In the genomic region with DNA sequence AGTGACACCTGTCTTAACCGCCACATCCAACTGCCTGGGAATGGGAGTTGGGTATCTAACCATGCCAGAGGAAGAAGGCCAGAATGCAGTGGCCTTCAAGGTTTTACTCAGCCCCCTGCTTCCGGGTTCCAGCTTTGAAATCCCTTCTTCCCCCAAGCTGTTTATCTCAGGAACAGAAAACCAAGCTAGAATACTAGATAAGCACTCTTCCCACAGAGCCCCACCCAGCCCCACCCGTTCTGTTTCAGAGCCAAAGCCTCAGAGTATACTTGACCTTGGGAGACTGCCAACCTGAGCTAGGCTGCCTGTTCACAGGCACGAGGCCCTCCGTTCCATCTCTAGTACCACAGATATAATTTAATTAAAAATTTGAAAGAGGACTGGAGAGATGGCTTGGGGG, we compare ENCODE assay signal across 16 mouse cellular contexts. TPM values are rescaled to one million over a fixed set of nuclear protein-coding genes. Genes with fewer than 3 reads are reported as not detected.
A peak's percentile ranks its signal among the peaks of the same experiment; 100 is the strongest.
DNase-seq lines count a peak whose midpoint lies in the region; ATAC-seq and TF ChIP-seq lines count a peak whose summit lies in the region.
"Had no signal": no experiment of that assay in that cellular context is flagged by ENCODE, and none has a peak within 500 bp of the region (broad histone marks: within the 10 kb centered on the region; RNA-seq: fewer than 3 reads in every experiment).

No protein-coding gene starts in this region.

- no peak overlapping the region for H3K4me2 ChIP-seq in forebrain, embryonic 12.5 days
- H3K4me2 ChIP-seq: limb, embryonic 12.5 days had no signal

- H3K27me3 ChIP-seq in MEL (ENCODE audit: control insufficient read depth in 1 of 2, insufficient read depth in 2 of 2, low read length in 2 of 2): no peaks in the 10 kb centered on the region
- no peaks in the 10 kb centered on the region for H3K27me3 ChIP-seq in forebrain, embryonic 12.5 days
- H3K27me3 ChIP-seq: limb, embryonic 12.5 days had no signal

- H3K27ac ChIP-seq in MEL (ENCODE audit: control insufficient read depth, low read depth, low read length): peak overlapping the region; percentile 14; the same call in 1 of the 2 replicates
- no peak overlapping the region for H3K27ac ChIP-seq in forebrain, embryonic 12.5 days
- H3K27ac ChIP-seq: heart, adult 2 months; limb, embryonic 12.5 days had no signal

- H3K9me3 ChIP-seq in MEL (replicated peaks; ENCODE audit: insufficient read depth, low read length): no peaks in the 10 kb centered on the region
- no peaks in the 10 kb centered on the region for H3K9me3 ChIP-seq in forebrain, embryonic 12.5 days
- H3K9me3 ChIP-seq: limb, embryonic 12.5 days; megakaryocyte, embryonic 14.5 days had no signal

- H3K4me1 ChIP-seq in MEL (ENCODE audit: control insufficient read depth in 1 of 2, insufficient read depth in 2 of 2, low read length in 2 of 2): peaks cover 5 to 21% of the 10 kb centered on the region in 2 experiments
- no peaks in the 10 kb centered on the region; the same call in 1 of the 2 replicates for H3K4me1 ChIP-seq in lung, adult 2 months (ENCODE audit: control insufficient read depth, insufficient read depth, low read length)
- no peaks in the 10 kb centered on the region for H3K4me1 ChIP-seq in forebrain, embryonic 12.5 days
- H3K4me1 ChIP-seq: limb, embryonic 12.5 days had no signal

- TF ChIP-seq CTCF in MEL (IDR thresholded peaks at IDR 0.05 in 2 of 3, conservative IDR thresholded peaks at IDR 0.05 in 1 of 3; ENCODE audit: control insufficient read depth in 1 of 3, insufficient read depth in 1 of 3, low read depth in 2 of 3, low read length in 3 of 3, poor library complexity in 1 of 3, severe bottlenecking in 1 of 3): no peak
- no peak for TF ChIP-seq CTCF in lung, adult 2 months (IDR thresholded peaks at IDR 0.05; ENCODE audit: insufficient read depth, low read length)

- 30% methylated on average over 5 of the region's 5 CpGs for WGBS in lung, adult 2 months
- WGBS in forebrain, embryonic 12.5 days: 80% methylated on average over 5 of the region's 5 CpGs

- no peak overlapping the region for H3K9ac ChIP-seq in MEL (ENCODE audit: control insufficient read depth, low read depth, low read length, poor library complexity, severe bottlenecking)
- no peak overlapping the region for H3K9ac ChIP-seq in forebrain, embryonic 12.5 days
- H3K9ac ChIP-seq: limb, embryonic 12.5 days had no signal

- DNase-seq in 416B (ENCODE audit: low read depth) (peak; percentile 95), MEL (ENCODE audit: low read depth, low spot score) (peak; percentile 92)
- DNase-seq in lung, adult 2 months: peak; percentile 12
- DNase-seq in thymus, postnatal 36 days: no peak
- no peak for DNase-seq in gastrocnemius, postnatal 10 days
- DNase-seq in thymus, postnatal 0 days (ENCODE audit: low spot score): no peak
- DNase-seq: heart, adult 2 months; heart, postnatal 36 days; kidney, postnatal 25 days; layer of hippocampus, postnatal 36 days had no signal

- H3K79me2 ChIP-seq in MEL (ENCODE audit: control insufficient read depth, insufficient read depth, low read length, poor library complexity): no peaks in the 10 kb centered on the region

- H3K36me3 ChIP-seq in MEL (ENCODE audit: control insufficient read depth in 1 of 2, insufficient read depth in 2 of 2, low read length in 2 of 2): peaks cover 0 to 20% of the 10 kb centered on the region in 2 experiments; a peak in 2 of 4 replicates
- H3K36me3 ChIP-seq in forebrain, embryonic 12.5 days (replicated peaks): no peaks in the 10 kb centered on the region
- H3K36me3 ChIP-seq: limb, embryonic 12.5 days had no signal

- no peak overlapping the region for H3K4me3 ChIP-seq in MEL (ENCODE audit: control insufficient read depth in 1 of 2, insufficient read depth in 1 of 2, low read depth in 2 of 2, low read length in 2 of 2)
- no peak overlapping the region for H3K4me3 ChIP-seq in lung, adult 2 months (replicated peaks; ENCODE audit: extremely low read depth, low read depth, low read length)
- no peak overlapping the region for H3K4me3 ChIP-seq in forebrain, embryonic 12.5 days (replicated peaks)
- H3K4me3 ChIP-seq: heart, adult 2 months; limb, embryonic 12.5 days; megakaryocyte, embryonic 14.5 days; myocyte had no signal

- no peak; the same call in 1 of the 2 replicates for TF ChIP-seq RAD21 in MEL (IDR thresholded peaks at IDR 0.05; ENCODE audit: low read depth, low read length)

- TF ChIP-seq EP300 in MEL (IDR thresholded peaks at IDR 0.05; ENCODE audit: low read depth in 1 of 2, low read length in 2 of 2): peak; percentile 84 to 90

- TF ChIP-seq POLR2A in MEL (IDR thresholded peaks at IDR 0.05; ENCODE audit: control insufficient read depth in 1 of 2, insufficient read depth in 1 of 2, low read depth in 1 of 2, low read length in 2 of 2, poor library complexity in 1 of 2): no peak
- TF ChIP-seq POLR2A in lung, adult 2 months (IDR thresholded peaks at IDR 0.05; ENCODE audit: borderline replicate concordance, extremely low read depth, low read depth, low read length): no peak

- ATAC-seq in erythroid progenitor cell, adult 5-6 weeks (replicated peaks; ENCODE audit: low FRiP score, poor library complexity, severe bottlenecking): peak; percentile 82
- ATAC-seq in forebrain, embryonic 12.5 days (ENCODE audit: low FRiP score): no peak

TF ChIP-seq in MEL, 35 proteins besides CTCF, POLR2A, EP300 and RAD21 (continues in another document):
- TF ChIP-seq MAZ (IDR thresholded peaks at IDR 0.05; ENCODE audit: low read depth, low read length) (peak; percentile 62; the same call in 1 of the 2 replicates), KAT2A (conservative IDR thresholded peaks at IDR 0.05; ENCODE audit: low read depth, low read length) (no peak), MXI1 (IDR thresholded peaks at IDR 0.05; ENCODE audit: low read depth, low read length) (0 out of 2 replicates have a peak, but pooled peaks have one; percentile 12), POLR2AphosphoS5 (IDR thresholded peaks at IDR 0.05; ENCODE audit: borderline replicate concordance, low read depth, low read length) (no peak), MYC (IDR thresholded peaks at IDR 0.05; ENCODE audit: low read depth, low read length) (peak; percentile 57), ELF1 (IDR thresholded peaks at IDR 0.05; ENCODE audit: low read depth, low read length) (peak; percentile 95), ZMIZ1 (IDR thresholded peaks at IDR 0.05; ENCODE audit: low read depth, low read length) (no peak), ZKSCAN1 (IDR thresholded peaks at IDR 0.05; ENCODE audit: low read depth, low read length) (no peak), SIN3A (IDR thresholded peaks at IDR 0.05; ENCODE audit: low read length) (peak; percentile 61), NRF1 (IDR thresholded peaks at IDR 0.05; ENCODE audit: insufficient read depth, low read depth, low read length, poor library complexity, severe bottlenecking) (no peak), CHD2 (IDR thresholded peaks at IDR 0.05; ENCODE audit: low read length) (no peak), TCF12 (IDR thresholded peaks at IDR 0.05; ENCODE audit: low read depth, low read length) (peak; percentile 92), MYB (IDR thresholded peaks at IDR 0.05; ENCODE audit: low read depth, low read length) (peak; percentile 58), GABPA (IDR thresholded peaks at IDR 0.05; ENCODE audit: low read depth, low read length) (no peak), USF1 (IDR thresholded peaks at IDR 0.05; ENCODE audit: low read depth, low read length) (no peak), JUND (IDR thresholded peaks at IDR 0.05; ENCODE audit: low read depth, low read length) (no peak), UBTF (IDR thresholded peaks at IDR 0.05; ENCODE audit: borderline replicate concordance, insufficient read depth, low read depth, low read length) (no peak), MEF2A (IDR thresholded peaks at IDR 0.05; ENCODE audit: extremely low read depth, insufficient replicate concordance, low read depth, low read length, poor library complexity, severe bottlenecking) (no peak), USF2 (IDR thresholded peaks at IDR 0.05; ENCODE audit: borderline replicate concordance in 1 of 2, insufficient read depth in 1 of 2, low read depth in 1 of 2, low read length in 2 of 2) (no peak), ZNF384 (IDR thresholded peaks at IDR 0.05; ENCODE audit: low read depth, low read length) (no peak), BHLHE40 (IDR thresholded peaks at IDR 0.05; ENCODE audit: borderline replicate concordance, low read depth, low read length) (peak; percentile 30; the same call in 1 of the 2 replicates), CHD1 (IDR thresholded peaks at IDR 0.05; ENCODE audit: low read depth, low read length) (no peak), MAFK (IDR thresholded peaks at IDR 0.05; ENCODE audit: borderline replicate concordance, low read depth, low read length) (peak; percentile 59; the same call in 1 of the 2 replicates), TBP (IDR thresholded peaks at IDR 0.05; ENCODE audit: low read depth, low read length) (0 out of 2 replicates have a peak, but pooled peaks have one; percentile 18), ZC3H11A (IDR thresholded peaks at IDR 0.05; ENCODE audit: low read depth, low read length) (no peak)

RNA-seq across cellular contexts. Expression of gene Slc6a9, which starts 27.3 kb away (rescaled TPM):
- total RNA-seq in MEL (2012; rRNA removed): 3.2 and 8.3 TPM in 2 replicates
- polyA plus RNA-seq in MEL (2012; ENCODE audit: insufficient read depth in 1 of 2, insufficient read length in 2 of 2, low read depth in 1 of 2, low replicate concordance in 2 of 2, missing spikeins in 1 of 2): 10 to 100 TPM in 1 of 2 experiments, not detected in 1; 21.2 TPM
- 273 and 276 TPM in 2 replicates for total RNA-seq in erythroid progenitor cell, adult 5-6 weeks (2015; ENCODE audit: low replicate concordance)
- 282 and 375 TPM in 2 replicates for total RNA-seq in erythroid progenitor cell, adult 5-6 weeks (2017; ENCODE audit: low replicate concordance)
- polyA plus RNA-seq in lung, adult 2 months (2012; rRNA removed): 77.6 and 84.6 TPM in 2 replicates
- polyA plus RNA-seq in forebrain, embryonic 12.5 days (2016; fragmentation: Nextera tagmentation; extraction: Ambion mirVana): 8.5 and 9.9 TPM in 2 replicates
- 1 to 10 TPM; 5.6 to 6.7 TPM for total RNA-seq in gastrocnemius, postnatal 10 days (2021)
- polyA plus RNA-seq in thymus, postnatal 0 days (2015; fragmentation: Nextera tagmentation; extraction: Ambion mirVana): 1.4 and 2.6 TPM in 2 replicates

RNA-seq across cellular contexts. Expression of gene Klf17, which starts 41.5 kb away (rescaled TPM):
- total RNA-seq in MEL (2012; rRNA removed): not detected in 2 replicates
- polyA plus RNA-seq in MEL (2012; ENCODE audit: insufficient read depth in 1 of 2, insufficient read length in 2 of 2, low read depth in 1 of 2, low replicate concordance in 2 of 2, missing spikeins in 1 of 2): not detected
- total RNA-seq in erythroid progenitor cell, adult 5-6 weeks (2015; ENCODE audit: low replicate concordance): not detected in 2 replicates
- total RNA-seq in erythroid progenitor cell, adult 5-6 weeks (2017; ENCODE audit: low replicate concordance): not detected in 2 replicates
- polyA plus RNA-seq in lung, adult 2 months (2012; rRNA removed): not detected in 2 replicates
- polyA plus RNA-seq in forebrain, embryonic 12.5 days (2016; fragmentation: Nextera tagmentation; extraction: Ambion mirVana): not detected in 2 replicates
- not detected for total RNA-seq in gastrocnemius, postnatal 10 days (2021)
- polyA plus RNA-seq in thymus, postnatal 0 days (2015; fragmentation: Nextera tagmentation; extraction: Ambion mirVana): 0.10 TPM in 1 of 2 replicates, not detected in the other
- total RNA-seq: heart, adult 2 months; heart, postnatal 36 days; layer of hippocampus, postnatal 36 days had no signal
- polyA plus RNA-seq: heart, adult 2 months; intestine, embryonic 14.5 days; limb, embryonic 12.5 days; myocyte had no signal

Comparison
In these comparisons a context has a peak if more than half of its experiments do, and no peak if none do; other contexts are left out.
1. DNase-seq: peak in 416B (single experiment), MEL (single experiment) and lung, adult 2 months (single experiment); none in thymus, postnatal 36 days (0 of 2), gastrocnemius, postnatal 10 days (single experiment) and thymus, postnatal 0 days (single experiment).